Mouse (Mus musculus) spleen, adult 12 weeks (tissue): Measurements from ENCODE around the gene Eif2s2.

Experiments used
- DNase-seq: peaks from one replicate; pipeline ENCODE4 v3.0.0; 2022; ENCODE audit warnings: low spot score

Gene Eif2s2

DNA sequence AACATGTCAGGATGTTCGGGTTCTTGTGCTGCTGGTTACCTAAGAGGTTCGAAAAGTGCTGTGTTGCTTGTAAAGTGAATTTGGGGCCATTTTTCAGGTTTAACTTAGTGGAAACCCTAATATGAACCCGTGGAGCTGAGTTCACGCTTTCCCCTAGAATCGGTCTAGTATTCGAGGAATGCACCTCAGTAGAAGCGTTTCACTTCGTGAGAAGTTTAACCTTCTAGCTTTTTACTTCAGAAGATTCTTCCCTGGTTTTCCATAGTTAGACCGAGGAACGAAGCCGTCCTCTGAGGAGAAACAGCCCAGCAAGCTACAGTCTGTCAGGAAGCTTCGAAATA lies 280 bp upstream of the Eif2s2 start:
- DNase-seq = no peak

DNA sequence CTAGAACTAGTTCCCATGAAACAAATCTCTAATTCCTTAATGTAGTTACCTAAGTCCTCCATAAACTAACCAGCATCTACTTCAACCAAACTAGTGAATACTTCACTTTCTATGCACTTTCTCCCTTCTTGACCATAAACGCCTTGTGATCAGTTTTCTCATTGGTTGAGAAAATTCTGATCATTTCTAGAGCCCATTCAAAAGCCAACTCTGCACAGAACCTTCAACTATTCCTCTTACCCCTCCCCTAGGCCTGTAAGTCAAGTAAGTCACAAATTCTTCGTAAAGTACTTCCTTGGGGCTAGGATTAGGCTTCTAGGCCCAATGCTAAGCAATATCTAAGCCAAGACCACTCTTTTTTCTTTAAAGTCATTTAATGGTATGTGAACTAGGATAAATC lies 1.1 kb downstream of the Eif2s2 start:
- DNase-seq = no peak

DNA sequence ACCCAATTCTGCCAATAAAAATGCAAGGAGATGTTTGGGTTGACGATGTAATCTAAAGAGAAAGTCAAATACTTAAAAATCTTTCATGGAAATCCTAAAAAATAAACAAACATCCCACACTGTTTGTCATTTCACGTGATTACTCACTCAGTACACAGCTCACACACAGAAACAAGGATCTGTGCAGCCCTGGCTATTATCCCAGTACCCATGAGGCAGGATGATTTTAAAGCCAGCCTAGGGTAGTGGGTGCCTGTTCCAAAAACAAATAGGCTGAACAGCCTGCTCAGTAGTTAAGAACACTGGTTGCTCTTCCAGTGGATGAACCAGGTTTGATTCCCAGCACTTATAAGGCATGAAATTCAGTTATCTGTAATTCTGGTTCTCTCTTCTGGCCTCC lies 16.1 kb downstream of the Eif2s2 start:
- no peak for DNase-seq

DNA sequence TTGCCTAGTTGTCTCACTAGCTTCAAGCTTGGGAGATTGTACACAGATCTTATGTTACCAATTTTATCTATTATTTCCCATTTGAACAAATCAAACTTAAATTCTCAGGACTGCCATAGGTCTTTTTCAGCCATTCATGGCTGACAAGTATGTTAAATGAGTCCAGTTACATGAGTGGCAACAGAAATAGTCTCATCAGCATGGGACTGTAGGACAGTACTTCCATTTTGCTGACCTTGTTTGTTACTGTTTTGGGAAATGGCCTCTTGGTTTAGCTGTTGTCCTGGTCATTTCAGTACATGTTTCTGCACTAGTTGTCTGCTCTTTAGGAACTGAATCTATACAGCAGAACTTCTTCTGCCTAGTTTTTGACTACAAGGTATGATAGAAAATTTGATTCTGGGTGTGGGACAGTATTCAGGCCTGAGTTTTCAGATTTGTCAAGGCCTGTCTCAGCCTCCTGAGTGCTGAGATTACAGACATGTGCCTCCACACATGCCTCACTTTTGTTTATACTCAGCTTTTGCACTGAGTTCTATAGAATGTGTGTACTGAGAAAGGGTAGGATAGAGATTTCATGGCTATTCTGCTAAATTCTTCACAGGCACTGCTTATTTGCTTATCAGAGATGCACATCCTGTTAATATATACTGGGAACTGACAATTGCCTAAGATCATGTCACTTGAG lies 22.6 kb downstream of the Eif2s2 start:
- no peak for DNase-seq

DNA sequence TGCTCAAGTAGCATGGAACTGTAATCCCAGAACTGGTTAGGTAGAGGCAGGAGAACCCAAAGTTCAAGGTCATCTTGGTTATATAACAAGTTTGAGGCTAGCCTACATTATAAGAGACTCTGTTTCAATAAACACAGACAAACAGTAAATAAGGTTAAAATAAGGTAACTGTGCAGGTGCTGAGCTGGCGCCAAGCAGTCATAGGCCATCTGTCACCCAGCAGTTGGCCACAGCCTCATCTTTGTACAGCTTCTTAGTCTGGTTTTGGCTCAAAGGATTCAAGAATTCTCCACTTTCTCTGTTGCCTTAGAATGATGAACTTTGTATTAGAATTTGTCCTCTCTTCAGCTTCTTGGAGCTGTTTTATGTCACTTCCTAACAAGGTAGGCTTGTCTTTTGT lies 24.6 kb downstream of the Eif2s2 start:
- no peak for DNase-seq

DNA sequence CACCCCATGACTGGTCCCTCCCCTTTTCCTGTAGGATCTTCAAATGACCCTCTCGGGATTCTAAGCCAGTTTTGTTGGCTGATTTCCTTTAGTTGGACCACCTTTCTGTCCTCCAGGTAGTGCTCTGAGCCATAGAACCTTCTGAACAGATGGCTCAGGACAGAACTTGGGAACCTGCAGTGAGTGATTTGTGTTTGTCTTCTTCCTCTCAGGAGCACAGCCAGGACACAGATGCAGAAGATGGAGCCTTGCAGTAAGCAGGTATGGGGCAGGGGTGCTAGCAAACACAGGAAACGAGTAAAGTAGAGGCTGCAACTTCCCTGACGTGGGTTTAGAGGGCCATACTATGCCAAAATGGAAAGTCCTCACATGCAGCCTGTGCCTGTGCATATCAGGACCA lies 27.0 kb downstream of the Eif2s2 start:
- DNase-seq = no peak

DNA sequence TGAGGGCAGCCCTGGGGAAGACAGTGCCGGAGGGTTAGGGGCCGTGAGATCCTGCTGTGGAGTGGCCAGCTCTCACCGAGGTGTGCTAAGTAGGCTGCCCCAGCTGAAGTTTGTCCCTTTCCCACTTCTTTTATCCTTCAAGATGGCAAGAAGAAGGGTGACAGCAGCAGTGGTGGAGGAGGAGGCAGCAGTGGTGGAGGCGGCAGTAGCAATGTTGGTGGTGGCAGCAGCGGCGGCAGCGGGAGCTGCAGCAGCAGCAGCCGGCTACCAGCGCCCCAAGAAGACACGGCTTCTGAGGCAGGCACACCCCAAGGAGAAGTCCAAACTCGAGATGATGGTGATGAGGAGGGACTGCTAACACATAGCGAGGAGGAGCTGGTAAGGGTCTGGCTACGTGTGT lies 29.1 kb downstream of the Eif2s2 start:
- no peak for DNase-seq

DNA sequence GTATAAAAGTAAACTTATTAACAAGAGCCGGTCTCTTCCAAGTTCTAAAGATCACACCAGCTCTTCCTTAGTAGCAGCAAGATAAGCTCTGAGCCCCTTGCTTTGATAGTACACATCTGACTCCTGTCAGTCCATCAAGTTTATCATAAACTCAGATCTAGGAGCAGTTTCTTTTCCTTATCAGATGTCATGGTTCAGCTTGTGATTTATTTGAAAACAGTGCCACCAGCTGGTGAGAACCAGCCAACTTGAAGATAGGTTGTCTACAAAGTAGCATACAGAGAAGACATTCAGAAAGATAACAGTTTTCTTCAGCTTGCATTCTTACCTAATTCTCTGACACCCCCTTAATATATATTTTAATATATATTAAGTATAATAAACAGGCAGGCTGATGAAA lies 37.4 kb downstream of the Eif2s2 start:
- no peak for DNase-seq

DNA sequence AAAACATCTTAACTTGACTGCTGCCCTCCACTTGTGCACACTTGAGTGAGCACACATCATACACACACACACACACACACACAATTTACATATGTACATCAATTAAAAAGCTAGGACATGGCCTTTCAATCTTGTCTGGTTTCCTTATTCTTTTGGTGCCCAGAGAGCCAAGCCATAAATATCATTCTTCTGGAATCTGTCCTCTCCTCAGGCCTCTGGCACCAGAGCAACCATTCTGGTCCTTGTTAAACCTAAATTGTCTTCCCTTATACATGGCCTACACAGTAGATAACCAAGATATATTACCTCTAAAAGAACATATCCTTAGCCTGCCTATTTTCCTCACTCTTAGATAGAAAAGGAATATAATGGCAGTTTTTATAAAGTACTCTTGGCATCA lies 44.6 kb downstream of the Eif2s2 start:
- DNase-seq = no peak

DNA sequence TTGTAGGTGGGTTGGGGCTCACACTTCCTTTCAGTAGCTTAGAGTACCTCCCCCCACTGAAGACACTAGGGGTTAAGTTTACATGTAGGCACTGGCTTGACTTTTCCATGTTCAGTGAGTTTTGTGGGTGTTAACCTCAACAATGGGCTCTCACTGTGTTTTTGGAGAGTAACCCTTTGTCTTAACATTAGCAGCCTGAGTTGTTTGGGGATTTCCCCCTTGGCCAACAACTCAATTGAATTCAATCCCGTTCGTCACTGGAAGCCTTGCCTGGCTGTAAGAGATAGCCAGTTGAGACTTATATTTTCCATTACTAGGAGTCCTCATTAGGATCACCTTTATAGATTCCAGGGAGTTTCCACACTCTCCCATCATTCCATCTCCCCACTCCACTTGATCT lies 56.2 kb downstream of the Eif2s2 start:
- no peak for DNase-seq

DNA sequence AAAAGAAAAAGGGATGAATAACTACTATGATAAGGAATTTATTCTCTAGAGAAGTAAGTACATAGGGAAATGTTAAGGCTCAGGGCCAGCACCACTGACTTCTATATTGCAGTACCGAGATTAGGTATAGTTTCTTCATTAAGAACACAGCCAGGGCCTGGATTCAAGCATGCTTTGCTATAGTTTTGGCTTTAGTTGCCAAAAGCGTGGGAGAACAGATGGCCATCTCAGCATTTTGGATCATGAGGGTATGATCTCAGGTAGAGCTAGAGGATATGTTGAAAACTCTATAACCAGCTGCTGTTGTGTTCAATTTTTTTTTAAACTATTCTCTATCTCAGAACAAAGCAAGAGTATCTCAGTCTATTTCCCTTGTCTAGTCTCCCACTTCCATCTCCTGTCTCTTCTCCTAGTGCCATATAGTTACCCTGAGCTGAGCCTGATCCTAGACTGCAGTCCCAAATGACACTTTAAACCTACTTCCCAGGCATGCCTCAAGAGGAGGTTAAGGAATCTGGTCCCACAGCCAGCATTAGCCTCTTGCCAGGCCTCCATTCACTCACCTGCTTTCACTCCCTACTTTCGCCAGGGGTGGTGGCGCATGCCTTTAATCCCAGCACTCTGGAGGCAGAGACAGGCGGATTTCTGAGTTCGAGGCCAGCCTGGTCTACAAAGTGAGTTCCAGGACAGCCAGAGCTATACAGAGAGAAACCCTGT lies 58.4 kb downstream of the Eif2s2 start:
- DNase-seq = no peak

DNA sequence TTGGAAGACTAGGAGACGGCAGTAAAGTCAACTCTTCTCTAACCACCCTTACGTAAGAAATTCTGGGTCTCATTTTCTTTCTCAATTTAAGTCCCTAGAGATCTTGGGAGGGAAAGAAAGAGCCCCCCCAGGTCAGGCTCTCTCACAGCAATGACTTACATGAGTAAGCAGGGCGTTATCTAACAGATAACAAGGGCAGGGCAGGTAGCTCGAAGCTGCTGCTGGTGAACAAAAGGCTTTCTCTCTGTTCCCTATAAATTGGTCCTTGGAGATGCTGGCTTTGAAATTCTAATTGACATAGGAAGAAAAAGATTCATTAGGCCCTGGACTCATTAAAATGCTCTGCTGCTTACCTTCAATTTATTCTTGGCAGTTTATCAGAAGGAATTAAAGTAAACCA lies 60.3 kb downstream of the Eif2s2 start:
- no peak for DNase-seq

DNA sequence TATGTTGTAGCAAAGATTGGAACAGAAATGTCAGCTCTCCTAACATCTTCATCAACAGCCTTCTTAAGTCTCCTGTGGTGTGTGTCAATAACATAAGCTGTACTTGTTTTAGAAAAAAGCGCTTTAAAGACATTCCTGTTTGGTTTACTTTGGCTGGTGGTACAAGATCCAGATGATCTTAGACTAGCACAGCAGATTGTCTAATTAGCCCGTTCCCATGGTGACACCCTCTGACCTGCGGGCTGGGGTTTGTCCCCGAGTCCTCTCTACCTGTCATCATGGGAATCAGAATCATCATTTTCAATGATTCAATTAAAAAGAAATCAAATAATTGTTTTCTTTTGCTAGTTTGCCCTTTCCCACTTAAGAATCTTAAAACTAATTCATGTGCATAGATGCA lies 65.2 kb downstream of the Eif2s2 start:
- no peak for DNase-seq

DNA sequence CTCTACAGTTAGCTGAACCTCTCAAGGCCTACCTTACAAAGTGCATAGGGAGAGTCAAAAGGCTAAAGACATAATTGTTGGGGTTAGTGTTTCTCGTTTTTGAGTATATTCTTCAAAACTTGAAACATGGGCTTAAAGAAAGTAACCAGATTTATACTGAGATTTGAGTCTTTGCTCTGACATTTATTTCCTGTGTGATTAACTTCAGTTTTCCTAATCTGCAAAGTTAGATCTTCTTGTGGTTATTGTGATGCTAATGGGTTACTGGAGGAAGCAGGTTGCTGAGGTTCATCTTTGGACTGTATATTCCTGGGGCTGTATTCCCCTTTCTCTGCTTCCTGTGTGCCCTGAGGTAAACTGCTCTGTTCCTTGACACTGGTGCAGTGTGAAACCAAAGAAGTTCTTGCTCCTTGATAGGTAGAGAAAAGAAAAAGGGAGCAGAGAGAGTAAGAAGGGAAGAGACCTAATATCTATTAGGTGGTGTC lies 66.6 kb downstream of the Eif2s2 start:
- no peak for DNase-seq
